Mouse (Mus musculus): Measurements from ENCODE around the gene Olfr1057. TPM values are rescaled to one million over a fixed set of nuclear protein-coding genes. Genes with fewer than 3 reads are reported as not detected.

Olfr1057 gene
- not detected in 2 replicates for polyA plus RNA-seq (2012; rRNA removed)

DNA sequence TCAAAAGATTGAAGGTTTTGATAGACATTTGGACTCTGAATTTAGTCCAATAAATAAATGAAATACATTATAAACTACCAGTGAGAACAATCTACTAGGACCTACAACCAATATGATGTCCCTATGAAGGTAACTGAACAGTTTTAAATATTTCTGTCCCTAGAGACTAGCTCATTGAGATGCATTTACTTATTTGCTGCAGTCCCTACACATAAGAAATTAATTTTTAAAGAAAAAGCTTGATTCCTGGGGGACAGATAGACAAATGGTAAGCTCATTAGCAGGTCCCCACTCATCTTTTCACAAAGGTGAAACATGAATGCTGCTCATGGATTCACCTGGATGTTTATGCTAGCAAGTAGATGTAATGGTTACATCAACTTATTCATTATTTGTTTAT, at the start of gene Olfr1057:
Gene Olfr1057 (minus strand): TSS at position 101 of the 400 bp plus-strand sequence.

DNA sequence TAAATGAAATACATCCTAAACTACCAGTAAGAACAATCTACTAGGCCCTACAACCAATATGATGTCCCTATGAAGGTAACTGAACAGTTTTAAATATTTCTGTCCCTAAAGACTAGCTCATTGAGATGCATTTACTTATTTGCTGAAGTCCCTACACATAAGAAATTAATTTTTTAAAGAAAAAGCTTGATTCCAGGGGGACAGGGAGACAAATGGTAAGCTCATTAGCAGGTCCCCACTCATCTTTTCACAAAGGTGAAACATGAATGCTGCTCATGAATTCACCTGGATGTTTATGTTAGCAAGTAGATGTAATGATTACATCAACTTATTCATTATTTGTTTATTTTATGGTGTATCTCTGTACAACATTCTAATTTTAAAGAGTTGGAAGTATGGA, 48.5 kb upstream of the Olfr1057 start, which contains the start of gene Olfr1062:
Gene Olfr1062 (minus strand): TSS at position 101 of the 400 bp plus-strand sequence.

DNA sequence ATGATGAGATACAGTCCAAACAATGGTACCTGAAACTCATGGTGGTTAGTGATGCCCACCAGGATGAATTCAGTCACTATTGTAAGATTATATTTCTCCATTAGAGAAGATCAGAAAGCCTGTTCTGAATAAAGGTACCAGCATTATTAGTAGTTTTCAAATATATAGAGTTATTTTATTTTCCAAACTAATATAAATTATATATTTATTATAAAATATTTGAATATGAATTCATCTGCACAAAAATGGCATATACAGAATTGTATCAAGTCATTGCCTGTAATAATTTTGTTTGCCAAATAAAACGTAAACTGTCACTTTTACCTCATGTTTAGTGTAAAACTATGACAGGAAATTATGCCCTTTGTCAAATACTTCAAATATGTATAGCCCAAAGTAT, 35.8 kb upstream of the Olfr1057 start, which contains the start of gene Olfr1061:
Gene Olfr1061 (minus strand): TSS at position 101 of the 400 bp plus-strand sequence.

DNA sequence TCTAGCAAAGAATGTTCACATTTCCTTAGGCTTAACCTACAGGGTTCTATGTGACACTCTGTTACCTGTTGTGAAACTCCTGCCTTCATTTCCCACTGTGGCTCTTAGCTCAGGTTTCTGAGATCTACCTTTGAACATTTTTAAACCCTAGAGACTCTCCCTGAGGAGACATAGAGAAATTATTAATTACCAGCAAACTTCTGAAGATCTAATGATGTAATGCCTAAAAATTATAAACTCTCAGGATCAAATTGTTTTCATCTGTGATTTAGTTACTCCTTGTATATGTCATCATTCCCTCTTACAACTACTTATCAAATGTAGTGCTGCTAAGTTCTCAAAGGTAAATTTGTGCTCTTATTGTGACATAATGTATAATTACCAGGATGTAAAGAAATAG, 10.3 kb upstream of the Olfr1057 start, which contains the start of gene Olfr1058:
Gene Olfr1058 (minus strand): TSS at position 101 of the 400 bp plus-strand sequence.

DNA sequence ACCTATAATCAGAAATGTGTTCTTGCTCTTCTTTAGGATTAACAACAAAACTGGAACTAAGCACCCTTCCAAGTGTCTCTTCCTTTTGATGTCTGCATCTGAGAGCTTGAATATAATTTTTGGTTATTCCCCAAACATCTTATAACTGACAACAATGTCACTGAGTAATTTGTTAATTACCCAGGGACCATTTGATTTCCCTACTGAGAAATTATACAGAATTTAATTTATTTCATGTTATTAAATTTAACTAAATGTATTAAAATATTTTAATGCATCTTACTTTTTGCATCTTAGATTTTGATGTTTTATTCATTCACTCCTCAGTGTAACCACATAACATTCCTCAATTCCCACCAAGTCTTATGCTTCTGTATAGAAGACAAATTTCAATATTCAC, 15.8 kb downstream of the Olfr1057 start, which contains the start of gene Olfr1056:
Gene Olfr1056 (minus strand): TSS at position 101 of the 400 bp plus-strand sequence.

DNA sequence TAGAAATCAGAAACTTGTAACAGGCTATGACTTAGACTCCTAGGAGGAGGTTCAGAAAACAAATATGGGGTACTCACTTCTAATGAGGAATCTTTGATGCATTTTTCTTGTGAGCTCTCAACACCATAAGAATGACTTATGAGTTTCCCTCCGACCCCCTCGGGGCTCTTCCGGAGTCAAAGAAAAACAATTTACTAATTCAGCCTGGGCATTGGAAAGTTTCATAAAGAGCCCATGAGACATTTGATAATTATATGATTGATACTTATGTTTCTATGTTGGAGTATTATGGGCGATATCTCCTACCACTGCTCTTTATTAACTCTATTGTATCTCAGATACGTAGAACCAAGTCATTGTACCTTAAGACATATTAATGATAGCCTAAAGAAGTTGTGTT, 28.0 kb downstream of the Olfr1057 start, which contains the start of gene Olfr1055:
Gene Olfr1055 (minus strand): TSS at position 101 of the 400 bp plus-strand sequence.

DNA sequence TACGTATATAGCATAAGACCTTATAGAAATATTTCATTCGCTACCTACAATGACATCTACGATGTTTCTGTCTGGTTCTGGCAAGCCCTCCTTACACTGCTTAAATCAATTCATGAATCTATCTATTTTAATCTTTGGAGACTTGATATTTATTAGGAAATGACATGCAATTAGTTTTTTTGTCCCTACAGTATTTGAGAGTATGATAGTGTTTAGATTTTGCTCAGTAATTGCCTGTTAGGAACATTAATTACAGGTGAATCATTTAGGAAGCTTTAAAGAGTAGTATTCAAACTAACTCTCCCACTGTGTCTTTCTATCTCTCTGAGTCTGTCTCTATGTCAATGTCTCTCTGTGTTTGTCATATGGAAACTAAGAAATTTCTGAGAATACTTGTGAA, 42.9 kb downstream of the Olfr1057 start, which contains the start of gene Olfr1054:
Gene Olfr1054 (minus strand): TSS at position 101 of the 400 bp plus-strand sequence.

Other genes starting within 250 kb of the Olfr1057 start
- gene Olfr1039, start 242.5 kb downstream of the Olfr1057 start, polyA plus RNA-seq (2012; rRNA removed) = not detected in 2 replicates
- not detected in 2 replicates for gene Olfr1040, start 231.7 kb downstream of the Olfr1057 start, polyA plus RNA-seq (2012; rRNA removed)
- not detected in 2 replicates for gene Olfr1042, start 216.6 kb downstream of the Olfr1057 start, polyA plus RNA-seq (2012; rRNA removed)
- not detected in 2 replicates for gene Olfr1043, start 210.9 kb downstream of the Olfr1057 start, polyA plus RNA-seq (2012; rRNA removed)
- not detected in 2 replicates for gene Olfr1044, start 200.6 kb downstream of the Olfr1057 start, polyA plus RNA-seq (2012; rRNA removed)
- not detected in 2 replicates for gene Olfr52, start 192.7 kb downstream of the Olfr1057 start, polyA plus RNA-seq (2012; rRNA removed)
- not detected in 2 replicates for gene Olfr1045, start 175.4 kb downstream of the Olfr1057 start, polyA plus RNA-seq (2012; rRNA removed)
- not detected in 2 replicates for gene Olfr1046, start 159.1 kb downstream of the Olfr1057 start, polyA plus RNA-seq (2012; rRNA removed)
- gene Olfr1047, start 147.0 kb downstream of the Olfr1057 start, polyA plus RNA-seq (2012; rRNA removed) = not detected in 2 replicates
- gene Olfr1048, start 138.1 kb downstream of the Olfr1057 start, polyA plus RNA-seq (2012; rRNA removed) = not detected in 2 replicates
- gene Olfr1049, start 120.1 kb downstream of the Olfr1057 start, polyA plus RNA-seq (2012; rRNA removed) = not detected in 2 replicates
- gene Olfr1051, start 99.3 kb downstream of the Olfr1057 start, polyA plus RNA-seq (2012; rRNA removed) = not detected in 2 replicates
- not detected in 2 replicates for gene Olfr1052, start 85.9 kb downstream of the Olfr1057 start, polyA plus RNA-seq (2012; rRNA removed)
- not detected in 2 replicates for gene Olfr1053, start 63.1 kb downstream of the Olfr1057 start, polyA plus RNA-seq (2012; rRNA removed)
- not detected in 2 replicates for gene Olfr1054, start 43.0 kb downstream of the Olfr1057 start, polyA plus RNA-seq (2012; rRNA removed)
- not detected in 2 replicates for gene Olfr1055, start 28.1 kb downstream of the Olfr1057 start, polyA plus RNA-seq (2012; rRNA removed)
- gene Olfr1056, start 15.9 kb downstream of the Olfr1057 start, polyA plus RNA-seq (2012; rRNA removed) = not detected in 2 replicates
- not detected in 2 replicates for gene Olfr1058, start 10.2 kb upstream of the Olfr1057 start, polyA plus RNA-seq (2012; rRNA removed)
- gene Olfr1061, start 35.7 kb upstream of the Olfr1057 start, polyA plus RNA-seq (2012; rRNA removed) = not detected in 2 replicates
- gene Olfr1062, start 48.4 kb upstream of the Olfr1057 start, polyA plus RNA-seq (2012; rRNA removed) = not detected in 2 replicates
- gene Olfr1065, start 72.2 kb upstream of the Olfr1057 start, polyA plus RNA-seq (2012; rRNA removed) = not detected in 2 replicates
- not detected in 2 replicates for gene Olfr1066, start 77.9 kb upstream of the Olfr1057 start, polyA plus RNA-seq (2012; rRNA removed)
- gene Olfr228, start 109.0 kb upstream of the Olfr1057 start, polyA plus RNA-seq (2012; rRNA removed) = not detected in 2 replicates
- not detected in 2 replicates for gene Olfr1076, start 130.1 kb upstream of the Olfr1057 start, polyA plus RNA-seq (2012; rRNA removed)
- gene Olfr1079, start 164.1 kb upstream of the Olfr1057 start, polyA plus RNA-seq (2012; rRNA removed) = not detected in 2 replicates
- gene Olfr1080, start 179.8 kb upstream of the Olfr1057 start, polyA plus RNA-seq (2012; rRNA removed) = not detected in 2 replicates
- gene Olfr1082, start 220.6 kb upstream of the Olfr1057 start, polyA plus RNA-seq (2012; rRNA removed) = not detected in 2 replicates